Mouse (Mus musculus) cerebellum, adult 9-11 months (tissue): Measurements from ENCODE around the gene Pam.

Experiments
- DNase-seq: peaks from one replicate; pipeline ENCODE4 v3.0.0; 2022

Gene Pam

GRCm38 (mm10) chr1:97753216-97753615 lies 342.2 kb downstream of the Pam start:
- DNase-seq = no peak

GRCm38 (mm10) chr1:97748163-97748562 lies 347.3 kb downstream of the Pam start:
- DNase-seq = no peak

- DNase-seq = no peak
These were observed 349.2 kb downstream of the Pam start for GRCm38 (mm10) chr1:97746261-97746660.

- no peak for DNase-seq
These were observed 349.7 kb downstream of the Pam start for GRCm38 (mm10) chr1:97745712-97746111.
